17 mouse cellular contexts compared by ENCODE assay signal in the genomic region with DNA sequence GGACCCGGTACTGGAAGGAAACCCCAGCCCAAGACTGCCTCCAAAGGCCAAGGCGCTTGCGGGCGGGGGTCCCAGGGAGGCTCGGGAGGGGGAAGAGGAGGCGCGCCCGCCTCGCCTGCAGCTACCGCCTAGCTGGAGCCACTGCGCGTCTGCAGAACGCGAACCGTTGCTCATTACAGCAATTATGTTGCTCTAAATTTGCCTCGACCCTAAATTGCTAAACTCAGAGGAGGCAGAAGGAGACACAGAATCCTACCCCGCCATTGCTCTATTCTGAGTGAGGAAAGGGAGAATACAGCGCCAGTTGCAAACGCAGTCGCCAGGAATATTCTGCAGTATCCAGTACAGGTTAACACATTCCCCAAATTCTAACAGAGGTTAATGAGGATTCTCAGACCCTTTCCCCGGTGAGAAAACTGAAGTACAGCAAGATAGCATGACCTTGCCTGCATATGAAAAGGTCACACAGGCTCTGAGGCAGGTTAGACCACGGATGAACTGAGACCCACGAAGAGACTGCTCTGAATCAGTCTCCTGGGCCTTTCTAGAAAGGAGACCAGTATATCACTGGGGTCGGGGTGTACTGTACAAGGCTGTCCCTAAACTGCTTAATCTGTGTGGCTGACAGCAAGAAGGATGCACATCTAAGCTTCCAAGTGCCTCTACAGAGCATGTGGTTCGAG. TPM values are rescaled to one million over a fixed set of nuclear protein-coding genes. Genes with fewer than 3 reads are reported as not detected.
DNase-seq lines count a peak whose midpoint lies in the region; ATAC-seq and TF ChIP-seq lines count a peak whose summit lies in the region.
"Had no signal": no experiment of that assay in that cellular context is flagged by ENCODE, and none has a peak within 500 bp of the region (broad histone marks: within the 10 kb centered on the region; RNA-seq: fewer than 3 reads in every experiment).

No protein-coding gene starts in this region.

- no peaks in the 10 kb centered on the region for H3K9me3 ChIP-seq in heart, embryonic 13.5 days
- H3K9me3 ChIP-seq in embryonic facial prominence, embryonic 13.5 days = no peaks in the 10 kb centered on the region
- H3K9me3 ChIP-seq in limb, embryonic 12.5 days = no peaks in the 10 kb centered on the region
- H3K9me3 ChIP-seq: liver, embryonic 13.5 days had no signal

- TF ChIP-seq POLR2A in brain, embryonic 14.5 days (IDR thresholded peaks at IDR 0.05; ENCODE audit: borderline replicate concordance, extremely low read depth, insufficient read depth, insufficient read length, poor library complexity, severe bottlenecking) = no peak

- H3K9ac ChIP-seq in heart, embryonic 13.5 days = no peak overlapping the region
- peak overlapping the region; percentile 80 for H3K9ac ChIP-seq in embryonic facial prominence, embryonic 13.5 days
- peak overlapping the region; percentile 34; the same call in 1 of the 2 replicates for H3K9ac ChIP-seq in limb, embryonic 12.5 days (replicated peaks)
- H3K9ac ChIP-seq: liver, embryonic 13.5 days had no signal

- H3K27me3 ChIP-seq in heart, embryonic 13.5 days (replicated peaks) = peaks cover 99% of the 10 kb centered on the region
- H3K27me3 ChIP-seq in embryonic facial prominence, embryonic 13.5 days = peaks cover 65% of the 10 kb centered on the region
- H3K27me3 ChIP-seq in limb, embryonic 12.5 days = peaks cover 92% of the 10 kb centered on the region

- no peak for DNase-seq in heart, postnatal 4 days
- DNase-seq in brain, embryonic 14.5 days (ENCODE audit: low read depth) = peak; percentile 32
- DNase-seq in gastrocnemius, postnatal 25 days = no peak
- DNase-seq in gastrocnemius, postnatal 14 days = no peak
- DNase-seq in gastrocnemius, postnatal 36 days = no peak
- DNase-seq: adrenal gland, postnatal 10 days; cerebellum, adult 9-11 months; heart, postnatal 36 days; kidney, adult 2 months; liver, embryonic 13.5 days; lung, postnatal 10 days; right cerebral cortex, postnatal 25 days had no signal

- H3K36me3 ChIP-seq in heart, embryonic 13.5 days = no peaks in the 10 kb centered on the region
- peaks cover 26% of the 10 kb centered on the region for H3K36me3 ChIP-seq in embryonic facial prominence, embryonic 13.5 days
- H3K36me3 ChIP-seq in limb, embryonic 12.5 days = no peaks in the 10 kb centered on the region
- H3K36me3 ChIP-seq: liver, embryonic 13.5 days had no signal

- ATAC-seq in heart, embryonic 13.5 days (ENCODE audit: extremely low read depth, insufficient number of reproducible peaks, low FRiP score, low TSS enrichment) = no peak
- ATAC-seq in embryonic facial prominence, embryonic 13.5 days (ENCODE audit: insufficient number of reproducible peaks, insufficient read depth, low FRiP score, low TSS enrichment, low read depth) = no peak
- ATAC-seq in limb, embryonic 12.5 days (ENCODE audit: insufficient number of reproducible peaks, insufficient read depth, low FRiP score, low TSS enrichment, low read depth) = no peak

- 8% methylated on average over 25 of the region's 25 CpGs for WGBS in heart, embryonic 13.5 days
- 5% methylated on average over 25 of the region's 25 CpGs for WGBS in embryonic facial prominence, embryonic 13.5 days
- WGBS in limb, embryonic 12.5 days = 3% methylated on average over 25 of the region's 25 CpGs

- H3K4me1 ChIP-seq in heart, embryonic 13.5 days = peaks cover 27% of the 10 kb centered on the region
- H3K4me1 ChIP-seq in embryonic facial prominence, embryonic 13.5 days = peaks cover 54% of the 10 kb centered on the region
- H3K4me1 ChIP-seq in limb, embryonic 12.5 days (replicated peaks) = peaks cover 52% of the 10 kb centered on the region

- TF ChIP-seq CTCF in brain, embryonic 14.5 days (IDR thresholded peaks at IDR 0.05; ENCODE audit: borderline replicate concordance, extremely low read depth, insufficient read depth, insufficient read length) = no peak

- peak overlapping the region; percentile 14; the same call in 1 of the 2 replicates for H3K4me3 ChIP-seq in heart, embryonic 13.5 days
- H3K4me3 ChIP-seq in embryonic facial prominence, embryonic 13.5 days = peak overlapping the region; percentile 92
- peak overlapping the region; percentile 33 for H3K4me3 ChIP-seq in limb, embryonic 12.5 days (replicated peaks)
- H3K4me3 ChIP-seq: left cerebral cortex, adult 2 months; liver, embryonic 13.5 days had no signal

- intact Hi-C loops in gastrocnemius, postnatal 14 days (cut with DNase I; ENCODE audit: low total_unique reads) = no loop called here
- intact Hi-C loops in gastrocnemius, postnatal 36 days (cut with DNase I) = loop anchor here (5.0 kb wide), 1 partner anchor 269 kb away; no protein-coding TSS in a partner anchor

- H3K27ac ChIP-seq in heart, embryonic 13.5 days (replicated peaks) = no peak overlapping the region
- H3K27ac ChIP-seq in embryonic facial prominence, embryonic 13.5 days = peak overlapping the region; percentile 94
- H3K27ac ChIP-seq in limb, embryonic 12.5 days = peak overlapping the region; percentile 65
- H3K27ac ChIP-seq: left cerebral cortex, adult 2 months; liver, embryonic 13.5 days had no signal

- H3K4me2 ChIP-seq in heart, embryonic 13.5 days = peak overlapping the region; percentile 24
- H3K4me2 ChIP-seq in embryonic facial prominence, embryonic 13.5 days = peak overlapping the region; percentile 75
- H3K4me2 ChIP-seq in limb, embryonic 12.5 days = peak overlapping the region; percentile 55
- H3K4me2 ChIP-seq: liver, embryonic 13.5 days had no signal

RNA-seq across cellular contexts. Expression of gene Msx1, which starts 5.7 kb away (rescaled TPM):
- polyA plus RNA-seq in heart, embryonic 13.5 days (2015; fragmentation: Nextera tagmentation; extraction: Ambion mirVana) = 8.6 and 10.3 TPM in 2 replicates
- 1 to 10 TPM; 4.7 to 4.9 TPM for total RNA-seq in heart, postnatal 4 days (2021)
- 12.4 and 17.0 TPM in 2 replicates for polyA plus RNA-seq in brain, embryonic 14.5 days (2012; rRNA removed)
- polyA plus RNA-seq in embryonic facial prominence, embryonic 13.5 days (2015; fragmentation: Nextera tagmentation; extraction: Ambion mirVana) = 519 and 586 TPM in 2 replicates
- 462 and 487 TPM in 2 replicates for polyA plus RNA-seq in limb, embryonic 12.5 days (2016; fragmentation: Nextera tagmentation; extraction: Ambion mirVana)
- total RNA-seq in gastrocnemius, postnatal 25 days (2021) = 1 to 10 TPM; 2.7 TPM
- 1 to 10 TPM; 2.9 to 3.8 TPM for total RNA-seq in gastrocnemius, postnatal 14 days (2021)
- 1 to 10 TPM; 1.7 to 2.1 TPM for total RNA-seq in gastrocnemius, postnatal 36 days (2021)
- total RNA-seq: granulocyte monocyte progenitor cell, adult 5-6 weeks had no signal

Comparison
In these comparisons a context has a peak if more than half of its experiments do, and no peak if none do; other contexts are left out.
1. H3K4me2 ChIP-seq: peak in every context shown above with its lines; median percentile 75 in embryonic facial prominence, embryonic 13.5 days; 55 in limb, embryonic 12.5 days; 24 in heart, embryonic 13.5 days.
2. H3K4me3 ChIP-seq: peak in every context shown above with its lines; median percentile 92 in embryonic facial prominence, embryonic 13.5 days; 33 in limb, embryonic 12.5 days; 14 in heart, embryonic 13.5 days.